Mouse (Mus musculus): Measurements from ENCODE around the gene Tmc5. TPM values are rescaled to one million over a fixed set of nuclear protein-coding genes. Genes with fewer than 3 reads are reported as not detected.

Tmc5 gene
- polyA plus RNA-seq, 1 experiment from 2014 or later: 0.41 TPM

DNA sequence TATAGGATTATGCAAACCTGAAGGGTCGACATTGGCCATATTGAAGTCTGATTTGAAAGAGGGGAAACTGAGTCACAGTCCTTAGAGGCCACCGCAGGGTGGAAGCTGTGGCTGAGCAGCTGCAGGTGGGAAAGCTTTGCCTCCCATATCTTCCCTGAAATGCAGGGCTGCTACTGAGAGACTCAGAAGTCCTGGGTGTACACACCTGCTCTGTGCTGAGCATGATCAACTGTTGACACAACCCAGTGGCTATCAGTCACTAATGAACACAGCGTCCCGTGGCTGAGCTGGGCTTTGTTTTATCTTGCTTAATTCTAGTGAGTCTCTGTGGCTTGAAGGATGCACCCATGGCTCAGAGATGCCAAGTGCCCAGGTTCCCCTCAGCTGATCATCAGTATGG is 53.0 kb downstream of the Tmc5 start:
- 81% methylated on average over 4 of the region's 4 CpGs for WGBS
- H3K27ac ChIP-seq (ENCODE audit: low read depth, low read length): no peak overlapping the region
- H3K36me3 ChIP-seq (ENCODE audit: control insufficient read depth, insufficient read depth, low read length): no peaks in the 10 kb centered on the region
- no peaks in the 10 kb centered on the region for H3K9me3 ChIP-seq (ENCODE audit: control insufficient read depth, low read length)
- no peak overlapping the region for H3K4me3 ChIP-seq (ENCODE audit: low read depth, low read length)
- H3K4me1 ChIP-seq (replicated peaks; ENCODE audit: control insufficient read depth, insufficient read depth, low read length): no peaks in the 10 kb centered on the region
- H3K9ac ChIP-seq (ENCODE audit: low read length): no peak overlapping the region
- no peaks in the 10 kb centered on the region for H3K27me3 ChIP-seq (ENCODE audit: control insufficient read depth, insufficient read depth, low read length)
- no peak for DNase-seq (ENCODE audit: low spot score)
- no peak for ATAC-seq (replicated peaks; ENCODE audit: low FRiP score)
- H3K4me2 ChIP-seq (ENCODE audit: low read depth, low read length, severe bottlenecking): no peak overlapping the region

DNA sequence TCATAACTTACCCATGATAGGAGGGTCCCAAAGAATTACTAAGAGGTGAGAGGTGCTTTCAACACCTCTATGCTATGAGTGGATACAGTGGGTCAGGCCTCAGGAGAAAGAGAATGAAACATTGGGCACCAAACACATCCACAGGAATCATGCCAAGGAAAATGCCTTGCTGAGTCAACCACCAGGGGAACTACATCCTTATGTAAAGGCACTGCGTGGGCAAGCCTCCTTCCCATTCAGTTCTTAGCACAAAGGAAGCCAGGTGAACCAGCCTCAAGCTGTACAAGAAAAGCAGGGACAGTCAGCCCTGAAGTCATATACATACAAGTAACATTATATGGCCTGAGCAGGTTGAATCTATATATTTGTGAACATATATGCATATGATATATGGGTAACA is 53.8 kb downstream of the Tmc5 start:
- H3K9ac ChIP-seq (ENCODE audit: low read length): no peak overlapping the region
- ATAC-seq (replicated peaks; ENCODE audit: low FRiP score) (no peak), DNase-seq (ENCODE audit: low spot score) (no peak)
- 74% methylated on average over 1 of the region's 1 CpGs for WGBS
- H3K27me3 ChIP-seq (ENCODE audit: control insufficient read depth, insufficient read depth, low read length): no peaks in the 10 kb centered on the region
- H3K4me3 ChIP-seq (ENCODE audit: low read depth, low read length): no peak overlapping the region
- no peaks in the 10 kb centered on the region for H3K9me3 ChIP-seq (ENCODE audit: control insufficient read depth, low read length)
- no peak overlapping the region for H3K27ac ChIP-seq (ENCODE audit: low read depth, low read length)
- H3K36me3 ChIP-seq (ENCODE audit: control insufficient read depth, insufficient read depth, low read length): no peaks in the 10 kb centered on the region
- H3K4me1 ChIP-seq (replicated peaks; ENCODE audit: control insufficient read depth, insufficient read depth, low read length): no peaks in the 10 kb centered on the region
- no peak overlapping the region for H3K4me2 ChIP-seq (ENCODE audit: low read depth, low read length, severe bottlenecking)

DNA sequence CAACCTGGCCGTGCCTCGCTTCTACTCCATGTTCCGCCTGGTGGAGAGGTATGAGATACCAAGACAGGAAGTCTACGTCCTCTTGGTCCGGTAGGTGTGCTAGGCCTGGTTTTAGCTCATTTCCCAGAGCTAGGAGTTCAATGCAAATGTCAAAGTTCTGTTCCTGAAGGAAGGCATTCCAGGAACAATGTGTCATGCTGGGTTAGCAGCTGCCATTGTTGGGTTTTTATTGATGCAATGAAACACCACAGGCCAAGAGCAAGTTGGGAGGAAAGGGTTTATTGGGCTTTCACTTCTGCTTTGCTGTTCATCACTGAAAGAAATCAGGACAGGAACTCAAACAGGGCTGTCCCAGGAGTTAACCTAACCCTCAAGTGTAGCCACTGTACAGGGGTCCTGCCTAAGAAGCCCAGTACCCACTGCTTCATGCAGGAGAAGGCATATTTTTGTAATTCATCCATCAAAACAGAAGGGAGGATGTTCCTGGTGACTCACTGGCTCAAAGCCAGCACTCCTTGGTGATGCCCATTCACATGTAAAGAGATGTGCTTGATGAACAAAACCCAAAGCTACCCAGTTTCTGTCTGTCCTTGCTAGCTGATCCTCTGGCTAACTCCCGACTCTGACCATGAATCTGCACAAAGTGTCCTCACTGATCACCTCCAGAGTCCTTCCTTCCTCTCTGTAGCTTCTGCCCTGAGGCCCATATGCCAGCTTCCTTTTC is 55.6 kb downstream of the Tmc5 start:
- no peaks in the 10 kb centered on the region for H3K9me3 ChIP-seq (ENCODE audit: control insufficient read depth, low read length)
- ATAC-seq (replicated peaks; ENCODE audit: low FRiP score) (no peak), DNase-seq (ENCODE audit: low spot score) (no peak)
- no peaks in the 10 kb centered on the region for H3K4me1 ChIP-seq (replicated peaks; ENCODE audit: control insufficient read depth, insufficient read depth, low read length)
- H3K4me3 ChIP-seq (ENCODE audit: low read depth, low read length): no peak overlapping the region
- no peaks in the 10 kb centered on the region for H3K27me3 ChIP-seq (ENCODE audit: control insufficient read depth, insufficient read depth, low read length)
- WGBS: 90% methylated on average over 6 of the region's 6 CpGs
- H3K36me3 ChIP-seq (ENCODE audit: control insufficient read depth, insufficient read depth, low read length): no peaks in the 10 kb centered on the region
- no peak overlapping the region for H3K27ac ChIP-seq (ENCODE audit: low read depth, low read length)
- H3K9ac ChIP-seq (ENCODE audit: low read length): no peak overlapping the region
- no peak overlapping the region for H3K4me2 ChIP-seq (ENCODE audit: low read depth, low read length, severe bottlenecking)

DNA sequence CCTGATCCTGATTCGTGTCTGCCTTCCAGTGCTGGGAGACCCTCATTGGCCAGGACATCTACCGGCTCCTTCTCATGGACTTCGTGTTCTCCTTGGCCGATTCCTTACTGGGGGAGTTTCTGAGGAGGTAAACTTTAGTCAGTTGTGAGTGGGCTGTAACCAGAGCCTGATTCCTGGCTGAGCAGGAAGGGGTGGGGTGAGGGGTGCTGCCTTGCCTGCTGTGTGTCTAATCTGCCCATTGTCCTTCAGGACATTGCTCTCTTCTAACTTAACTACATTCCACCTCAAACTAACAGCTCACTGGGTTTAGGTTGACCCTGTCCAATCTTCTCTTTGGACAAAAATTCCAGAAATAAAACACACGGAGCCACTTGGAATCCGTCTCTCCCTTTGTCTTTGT is 59.6 kb downstream of the Tmc5 start:
- Histone ChIP-seq H3K9ac (ENCODE audit: low read length) (no peak overlapping the region), H3K4me2 (ENCODE audit: low read depth, low read length, severe bottlenecking) (no peak overlapping the region), H3K27me3 (ENCODE audit: control insufficient read depth, insufficient read depth, low read length) (no peaks in the 10 kb centered on the region), H3K27ac (ENCODE audit: low read depth, low read length) (no peak overlapping the region), H3K4me1 (replicated peaks; ENCODE audit: control insufficient read depth, insufficient read depth, low read length) (no peaks in the 10 kb centered on the region), H3K4me3 (ENCODE audit: low read depth, low read length) (no peak overlapping the region), H3K36me3 (ENCODE audit: control insufficient read depth, insufficient read depth, low read length) (no peaks in the 10 kb centered on the region), H3K9me3 (ENCODE audit: control insufficient read depth, low read length) (no peaks in the 10 kb centered on the region)
- DNase-seq (ENCODE audit: low spot score): no peak
- ATAC-seq (replicated peaks; ENCODE audit: low FRiP score): no peak
- 29% methylated on average over 6 of the region's 6 CpGs for WGBS

DNA sequence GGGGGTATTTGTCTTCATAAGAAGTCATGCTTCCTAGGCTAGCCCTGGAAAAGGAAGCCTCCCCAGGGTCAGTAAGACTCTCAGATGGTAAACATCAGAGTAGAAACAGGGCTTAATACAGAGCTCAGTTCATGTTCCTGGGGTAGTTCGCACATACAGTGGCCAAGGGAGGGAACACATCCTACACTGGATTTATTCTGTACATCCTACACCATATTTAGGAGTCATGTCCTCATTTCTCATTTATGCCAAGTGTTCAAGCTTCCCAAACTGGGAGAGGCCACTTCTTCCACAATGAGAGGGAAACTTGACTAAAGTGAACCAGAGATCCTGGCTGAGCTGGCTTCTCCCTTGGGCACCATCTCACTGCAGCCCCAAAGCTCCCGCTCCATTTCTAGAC is 70.7 kb downstream of the Tmc5 start:
- no peaks in the 10 kb centered on the region for H3K4me1 ChIP-seq (replicated peaks; ENCODE audit: control insufficient read depth, insufficient read depth, low read length)
- H3K4me3 ChIP-seq (ENCODE audit: low read depth, low read length): no peak overlapping the region
- H3K9me3 ChIP-seq (ENCODE audit: control insufficient read depth, low read length): 0 out of 2 replicates have a peak, but pooled peaks cover 6% of the 10 kb centered on the region
- DNase-seq (ENCODE audit: low spot score) (no peak), ATAC-seq (replicated peaks; ENCODE audit: low FRiP score) (no peak)
- no peak overlapping the region for H3K9ac ChIP-seq (ENCODE audit: low read length)
- H3K4me2 ChIP-seq (ENCODE audit: low read depth, low read length, severe bottlenecking): no peak overlapping the region
- WGBS: 96% methylated on average over 2 of the region's 2 CpGs
- H3K36me3 ChIP-seq (ENCODE audit: control insufficient read depth, insufficient read depth, low read length): no peaks in the 10 kb centered on the region
- H3K27me3 ChIP-seq (ENCODE audit: control insufficient read depth, insufficient read depth, low read length): no peaks in the 10 kb centered on the region
- no peak overlapping the region for H3K27ac ChIP-seq (ENCODE audit: low read depth, low read length)

DNA sequence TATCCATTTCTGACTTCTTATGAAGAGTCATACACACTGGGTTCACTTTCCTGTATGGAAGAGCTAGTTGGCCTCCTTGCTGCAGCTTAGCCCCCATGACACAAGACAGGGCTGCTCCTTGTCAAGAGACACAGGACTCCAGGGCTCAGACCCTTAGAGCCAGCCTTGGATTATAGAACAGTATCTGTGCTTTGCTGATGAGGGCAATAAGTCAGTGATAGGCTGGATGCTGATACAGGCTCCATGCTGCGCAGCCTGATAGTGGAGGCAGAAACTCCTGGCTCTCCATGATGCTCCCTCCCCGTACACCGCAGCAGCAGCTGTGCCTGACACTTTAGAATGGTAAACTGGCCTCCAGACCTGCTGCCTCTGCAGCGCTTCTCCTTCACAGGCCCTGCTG is 73.0 kb downstream of the Tmc5 start:
- no peaks in the 10 kb centered on the region for H3K36me3 ChIP-seq (ENCODE audit: control insufficient read depth, insufficient read depth, low read length)
- no peak overlapping the region for H3K4me2 ChIP-seq (ENCODE audit: low read depth, low read length, severe bottlenecking)
- no peak for DNase-seq (ENCODE audit: low spot score)
- H3K27me3 ChIP-seq (ENCODE audit: control insufficient read depth, insufficient read depth, low read length): no peaks in the 10 kb centered on the region
- ATAC-seq (replicated peaks; ENCODE audit: low FRiP score): no peak
- H3K4me1 ChIP-seq (replicated peaks; ENCODE audit: control insufficient read depth, insufficient read depth, low read length): no peaks in the 10 kb centered on the region
- H3K9ac ChIP-seq (ENCODE audit: low read length): no peak overlapping the region
- no peak overlapping the region for H3K4me3 ChIP-seq (ENCODE audit: low read depth, low read length)
- H3K27ac ChIP-seq (ENCODE audit: low read depth, low read length): no peak overlapping the region
- no peaks in the 10 kb centered on the region for H3K9me3 ChIP-seq (ENCODE audit: control insufficient read depth, low read length)
- 70% methylated on average over 4 of the region's 4 CpGs for WGBS

DNA sequence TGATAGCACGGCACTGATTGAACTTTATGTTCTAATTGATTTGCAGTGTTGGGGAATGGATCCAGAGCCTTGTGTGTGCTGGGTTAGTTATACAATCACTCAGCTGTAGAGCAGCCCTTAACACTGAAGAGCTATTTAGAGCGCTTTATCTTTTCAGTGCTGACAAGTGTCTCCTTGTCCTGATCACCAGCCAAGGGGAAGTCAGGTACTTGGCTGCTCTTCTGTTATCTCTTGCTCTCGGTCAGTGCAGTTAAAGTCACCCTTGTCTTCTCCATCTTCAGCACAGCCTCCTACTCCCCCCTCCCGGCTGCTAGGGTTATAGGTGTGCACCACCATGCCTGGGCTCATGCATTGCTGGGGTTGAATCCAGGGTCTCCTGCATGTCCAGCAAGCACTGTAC is 79.7 kb downstream of the Tmc5 start:
- Histone ChIP-seq H3K27me3 (ENCODE audit: control insufficient read depth, insufficient read depth, low read length) (no peaks in the 10 kb centered on the region), H3K9ac (ENCODE audit: low read length) (no peak overlapping the region), H3K27ac (ENCODE audit: low read depth, low read length) (no peak overlapping the region), H3K36me3 (ENCODE audit: control insufficient read depth, insufficient read depth, low read length) (no peaks in the 10 kb centered on the region), H3K4me2 (ENCODE audit: low read depth, low read length, severe bottlenecking) (no peak overlapping the region), H3K4me3 (ENCODE audit: low read depth, low read length) (no peak overlapping the region), H3K9me3 (ENCODE audit: control insufficient read depth, low read length) (no peaks in the 10 kb centered on the region), H3K4me1 (replicated peaks; ENCODE audit: control insufficient read depth, insufficient read depth, low read length) (no peaks in the 10 kb centered on the region)
- DNase-seq (ENCODE audit: low spot score): no peak
- ATAC-seq (replicated peaks; ENCODE audit: low FRiP score): no peak
- WGBS: 86% methylated on average over 4 of the region's 4 CpGs

DNA sequence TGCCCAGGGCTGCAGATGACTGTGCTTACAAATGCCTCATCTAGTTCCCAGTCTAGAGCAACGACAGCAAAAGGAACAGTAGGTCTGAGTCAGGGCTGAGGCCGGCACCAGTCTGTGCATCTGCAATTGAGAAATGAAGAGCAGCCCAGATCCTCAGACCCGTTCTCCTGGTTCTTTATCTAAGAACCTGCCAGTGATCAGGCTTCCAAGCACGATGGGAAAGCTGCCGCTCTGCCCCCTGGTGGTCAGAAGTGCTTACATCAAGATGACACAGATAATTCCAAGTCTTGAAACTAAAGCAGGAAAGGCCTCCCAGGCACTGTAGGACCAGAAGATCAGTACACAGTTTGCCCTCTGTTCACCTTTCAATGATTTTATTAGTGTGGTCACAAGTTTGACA is 91.1 kb downstream of the Tmc5 start:
- Histone ChIP-seq H3K27ac (ENCODE audit: low read depth, low read length) (no peak overlapping the region), H3K9me3 (ENCODE audit: control insufficient read depth, low read length) (no peaks in the 10 kb centered on the region), H3K9ac (ENCODE audit: low read length) (no peak overlapping the region), H3K36me3 (ENCODE audit: control insufficient read depth, insufficient read depth, low read length) (peaks cover 7% of the 10 kb centered on the region; the same call in 1 of the 2 replicates), H3K4me2 (ENCODE audit: low read depth, low read length, severe bottlenecking) (no peak overlapping the region), H3K27me3 (ENCODE audit: control insufficient read depth, insufficient read depth, low read length) (no peaks in the 10 kb centered on the region), H3K4me1 (replicated peaks; ENCODE audit: control insufficient read depth, insufficient read depth, low read length) (no peaks in the 10 kb centered on the region), H3K4me3 (ENCODE audit: low read depth, low read length) (no peak overlapping the region)
- WGBS: 26% methylated on average over 5 of the region's 5 CpGs
- DNase-seq (ENCODE audit: low spot score) (peak; percentile 90), ATAC-seq (replicated peaks; ENCODE audit: low FRiP score) (peak; percentile 42; the same call in 1 of the 2 replicates)

DNA sequence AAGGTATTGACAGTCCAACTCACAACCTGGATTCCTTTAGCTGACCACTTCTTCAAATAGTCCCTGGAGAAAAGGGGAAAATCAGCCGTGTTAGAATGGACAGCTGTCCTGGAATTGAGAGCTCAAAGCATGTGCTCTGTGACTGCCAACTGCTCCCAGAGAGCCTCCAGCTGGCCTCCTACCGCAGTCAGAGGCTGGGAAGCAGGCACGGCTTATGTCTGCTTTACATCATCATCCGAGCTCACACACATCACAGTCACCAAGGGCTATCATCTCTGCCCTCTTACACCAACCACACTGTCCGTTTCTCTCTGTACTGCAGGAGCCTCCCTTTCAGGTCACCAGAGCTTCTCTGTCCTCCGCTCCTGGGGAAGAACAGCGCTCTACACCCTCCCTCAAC is 92.0 kb downstream of the Tmc5 start:
- DNase-seq (ENCODE audit: low spot score) (no peak), ATAC-seq (replicated peaks; ENCODE audit: low FRiP score) (no peak)
- no peak overlapping the region for H3K9ac ChIP-seq (ENCODE audit: low read length)
- no peaks in the 10 kb centered on the region for H3K4me1 ChIP-seq (replicated peaks; ENCODE audit: control insufficient read depth, insufficient read depth, low read length)
- H3K36me3 ChIP-seq (ENCODE audit: control insufficient read depth, insufficient read depth, low read length): peaks cover 7% of the 10 kb centered on the region; the same call in 1 of the 2 replicates
- no peak overlapping the region for H3K4me2 ChIP-seq (ENCODE audit: low read depth, low read length, severe bottlenecking)
- no peaks in the 10 kb centered on the region for H3K27me3 ChIP-seq (ENCODE audit: control insufficient read depth, insufficient read depth, low read length)
- no peak overlapping the region for H3K4me3 ChIP-seq (ENCODE audit: low read depth, low read length)
- WGBS: 91% methylated on average over 7 of the region's 7 CpGs
- H3K9me3 ChIP-seq (ENCODE audit: control insufficient read depth, low read length): no peaks in the 10 kb centered on the region
- H3K27ac ChIP-seq (ENCODE audit: low read depth, low read length): no peak overlapping the region
